Mouse (Mus musculus) adrenal gland, postnatal 4 days (tissue): ENCODE data around the gene Dchs1. TPM values are rescaled to one million over a fixed set of nuclear protein-coding genes. Genes with fewer than 3 reads are reported as not detected.

ENCODE experiments used
- DNase-seq, 2 experiments: peaks; one replicate each; pipeline ENCODE4 v3.0.0; 2021 to 2022; ENCODE audit warnings: low spot score in 2 of 2, mixed read lengths in 2 of 2
- long read RNA-seq, 2 experiments: library from polyadenylated mRNA; stranded (forward); transcript quantifications; one replicate each; pipeline ENCODE4 v2.0.0; 2021
- total RNA-seq, 2 experiments: library from RNA; stranded (reverse); gene quantifications; 2 replicates each; pipeline ENCODE4 v1.2.3; 2021

Gene Dchs1
- 10 to 100 TPM; 23.7 to 29.4 TPM for total RNA-seq
- long read RNA-seq, experiment 1, partial matches to known transcripts, result 2 of 5 reads
- long read RNA-seq, experiment 1, other reads (novel, unspliced or antisense), result 3 of 5 reads
- long read RNA-seq, experiment 2, partial matches to known transcripts, result 2 of 2 reads
- long read RNA-seq, experiment 2, other reads (novel, unspliced or antisense), result 0 of 2 reads

- DNase-seq, result no peak
Measured at GRCm38 (mm10) chr7:105787285-105788140, at the start of gene Dchs1. TSS of gene Dchs1 (minus strand) at chr7:105787654.

GRCm38 (mm10) chr7:105824281-105824680, 36.8 kb upstream of the Dchs1 start:
- no peak for DNase-seq

DNA sequence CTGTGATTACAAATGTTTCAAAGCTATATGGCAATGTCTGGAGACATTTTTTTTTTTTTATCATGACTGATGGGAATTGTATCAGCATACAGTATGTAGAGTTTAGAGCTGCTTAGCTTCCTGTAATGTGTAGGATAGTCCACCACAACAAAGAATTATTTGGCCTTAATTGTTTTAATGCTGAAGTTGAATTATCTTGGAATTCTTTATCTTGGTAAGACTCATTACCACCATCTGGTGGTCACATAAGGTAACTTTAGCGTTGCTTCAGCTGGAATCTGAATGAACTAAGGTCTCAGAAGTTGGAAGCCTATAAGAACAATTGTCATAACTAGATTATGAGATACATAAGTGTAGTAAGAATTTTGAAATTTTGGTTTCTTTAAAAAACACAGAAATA, 31.0 kb upstream of the Dchs1 start:
- no peak for DNase-seq

GRCm38 (mm10) chr7:105816736-105817135, 29.3 kb upstream of the Dchs1 start:
- no peak for DNase-seq

DNA sequence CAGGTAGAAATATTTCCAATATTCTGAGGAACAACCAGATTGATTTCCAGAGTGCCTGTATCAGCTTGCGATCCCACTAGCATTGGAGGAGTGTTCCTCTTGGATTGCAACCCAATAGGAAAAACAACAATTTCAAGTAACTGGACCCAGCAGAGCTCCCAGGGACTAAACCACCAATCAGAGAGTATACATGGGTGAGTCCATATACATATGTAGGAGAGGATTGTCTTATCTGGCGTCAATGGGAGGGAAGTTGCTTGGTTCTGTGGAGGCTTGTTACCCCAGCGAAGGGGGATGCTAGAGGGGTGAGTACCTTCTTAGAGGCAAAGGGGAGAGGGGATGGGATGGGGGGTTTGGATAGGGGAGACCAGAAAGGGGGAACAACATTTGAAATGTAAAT, 25.9 kb upstream of the Dchs1 start:
- no peak for DNase-seq

DNA sequence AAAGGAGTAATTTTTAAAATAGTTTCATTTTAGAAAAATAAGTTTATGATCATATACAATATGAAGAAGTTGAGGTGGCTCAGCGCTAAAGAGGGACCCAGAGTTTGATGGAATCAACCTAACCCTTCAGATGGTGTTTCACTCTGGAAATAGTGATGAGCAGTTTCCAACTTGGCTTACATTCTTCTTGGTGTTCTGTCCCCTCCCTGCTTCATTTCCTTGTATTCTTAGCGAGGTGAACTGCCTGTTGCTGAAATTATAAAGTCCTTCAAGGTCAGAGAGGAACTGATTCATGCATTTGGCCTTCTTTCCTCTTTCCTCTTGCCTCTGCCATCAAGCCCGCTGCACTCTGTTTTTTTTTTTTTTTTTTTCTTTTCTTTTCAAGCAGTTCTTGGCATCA, 25.1 kb upstream of the Dchs1 start:
- no peak for DNase-seq

- DNase-seq, result no peak
Measured at GRCm38 (mm10) chr7:105811516-105811915, 24.1 kb upstream of the Dchs1 start.

DNA sequence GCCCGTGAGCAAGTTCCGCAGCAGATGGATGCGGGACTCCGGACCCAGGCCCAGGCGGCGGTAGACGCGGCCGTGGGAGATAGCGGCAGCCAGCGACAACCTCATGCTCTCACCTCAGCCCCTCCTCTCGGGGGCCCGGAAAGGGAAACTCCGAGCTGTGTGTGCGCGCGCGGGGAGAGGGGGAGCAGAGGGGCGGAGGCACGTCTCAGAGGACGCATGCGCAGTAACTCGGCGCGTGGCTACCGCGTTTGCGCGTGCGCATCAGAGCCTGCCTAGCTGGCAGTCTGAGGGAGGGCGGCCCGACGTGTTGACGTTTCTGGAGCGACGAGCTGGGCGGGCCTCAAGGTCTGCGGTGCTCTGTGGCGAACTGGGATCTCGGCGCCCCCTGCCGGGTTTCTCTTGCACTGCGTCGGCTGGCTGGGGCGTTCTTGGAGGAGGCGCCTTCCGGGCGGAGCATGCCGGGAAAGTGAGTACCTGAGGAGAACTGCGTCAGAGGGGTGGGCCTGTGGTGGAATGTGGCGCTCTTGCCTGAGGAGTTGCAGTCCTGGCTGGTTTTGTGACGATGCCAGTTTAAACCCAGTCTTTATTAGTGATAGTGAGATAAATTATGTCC, 23.5 kb upstream of the Dchs1 start, which contains the start of gene Mrpl17:
Gene Mrpl17, minus strand, starts transcription at position 223 of the 613 bp plus-strand sequence.
- peak; percentile 99 for DNase-seq

- DNase-seq, result peak in 1 of 2 experiments; percentile 3
Measured at GRCm38 (mm10) chr7:105810280-105810876, 22.9 kb upstream of the Dchs1 start.

DNA sequence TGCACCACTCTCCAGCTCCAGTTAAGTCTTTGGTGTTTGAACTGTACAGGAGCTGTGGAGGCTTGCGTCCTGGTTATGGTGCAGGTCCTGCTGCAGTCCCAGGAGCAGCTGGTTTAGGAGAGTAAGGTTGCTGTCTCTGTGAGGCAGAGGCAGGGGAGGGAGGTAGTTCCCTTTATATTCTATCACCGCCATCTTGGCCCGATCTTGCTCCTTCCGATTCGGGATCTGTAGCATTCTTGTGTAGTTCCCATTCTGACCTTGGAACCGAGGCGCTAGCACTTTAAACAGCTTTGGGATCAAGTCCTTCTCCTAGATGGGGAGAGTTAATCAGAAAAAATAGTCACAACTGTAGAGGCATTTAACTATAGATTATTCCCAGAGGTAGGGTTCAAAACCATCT, 22.4 kb upstream of the Dchs1 start:
- DNase-seq, result no peak

DNA sequence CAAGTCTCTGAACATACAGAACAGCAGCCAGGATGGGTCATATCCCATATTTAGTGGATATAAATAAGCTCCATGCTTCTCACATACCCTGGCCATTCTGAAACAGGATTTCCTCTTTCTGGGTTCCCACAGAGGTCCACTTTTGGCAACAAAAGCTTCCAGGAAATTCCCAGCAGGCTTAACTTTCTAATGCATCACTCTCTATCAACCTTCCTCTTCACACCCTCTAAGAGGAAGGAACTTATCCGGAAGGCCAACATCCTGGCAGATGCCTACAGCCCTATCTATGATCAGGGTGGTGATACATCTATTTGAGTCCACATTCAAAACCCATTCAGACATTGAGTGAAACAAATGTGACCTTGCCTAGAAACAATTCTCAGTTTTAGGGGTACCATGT, 20.9 kb upstream of the Dchs1 start:
- DNase-seq, result no peak

- DNase-seq, result no peak
Measured at GRCm38 (mm10) chr7:105806716-105807115, 19.3 kb upstream of the Dchs1 start.

DNA sequence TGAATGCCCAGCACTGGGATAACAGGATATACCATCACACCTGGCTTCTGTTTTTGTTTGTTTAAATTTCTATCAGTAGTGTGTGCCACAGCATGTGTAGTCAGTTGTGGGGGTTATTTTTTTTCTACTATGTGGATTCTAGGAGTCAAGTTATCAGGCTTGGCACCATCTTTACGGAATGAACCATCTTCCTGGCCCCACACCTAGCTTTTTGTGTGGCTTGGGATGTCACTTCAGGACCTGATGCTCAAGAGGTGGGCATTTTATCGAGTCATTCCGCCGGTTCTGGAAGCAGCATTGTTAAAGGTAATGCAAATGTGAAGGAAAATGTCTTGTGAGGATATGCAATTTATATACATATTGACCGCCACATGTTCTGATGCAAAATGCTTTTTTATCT, 18.7 kb upstream of the Dchs1 start:
- DNase-seq, result no peak

GRCm38 (mm10) chr7:105803428-105803827, 16.0 kb upstream of the Dchs1 start:
- no peak for DNase-seq

GRCm38 (mm10) chr7:105802771-105803170, 15.3 kb upstream of the Dchs1 start:
- DNase-seq, result no peak

DNA sequence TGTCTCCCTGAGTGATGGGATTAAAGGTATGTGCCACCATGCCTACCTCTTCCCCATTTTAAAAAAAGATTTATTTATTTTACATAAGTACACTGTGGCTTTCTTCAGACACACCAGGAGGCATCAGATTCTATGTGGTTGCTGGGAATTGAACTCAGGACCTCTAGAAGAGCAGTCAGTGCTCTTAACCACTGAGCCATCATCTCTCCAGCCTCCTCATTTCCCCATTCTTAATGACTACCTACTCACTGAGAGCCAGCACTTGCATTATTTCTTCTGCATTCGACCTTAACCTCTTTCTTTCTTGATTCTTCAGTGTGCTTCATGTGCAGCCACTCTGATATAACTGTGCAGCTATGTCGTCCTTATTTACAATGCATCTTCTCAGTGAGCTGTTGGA, 14.9 kb upstream of the Dchs1 start:
- DNase-seq, result no peak

DNA sequence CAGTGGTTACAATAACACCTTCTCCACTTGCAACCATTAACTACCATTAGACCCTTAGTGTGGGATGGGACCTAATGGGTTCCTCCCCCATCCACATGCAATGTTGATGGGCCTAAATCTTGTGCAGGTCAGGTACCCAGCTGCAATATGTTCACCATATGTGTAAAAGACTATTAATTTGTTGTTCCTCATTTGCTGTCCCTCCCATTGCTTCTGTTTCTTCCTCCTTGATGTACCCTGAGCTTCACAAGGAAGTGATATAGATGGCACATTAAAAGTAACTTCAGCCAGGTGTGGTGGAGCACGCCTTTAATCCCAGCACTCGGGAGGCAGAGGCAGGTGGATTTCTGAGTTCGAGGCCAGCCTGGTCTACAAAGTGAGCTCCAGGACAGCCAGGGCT, 9.5 kb upstream of the Dchs1 start:
- DNase-seq, result no peak

DNA sequence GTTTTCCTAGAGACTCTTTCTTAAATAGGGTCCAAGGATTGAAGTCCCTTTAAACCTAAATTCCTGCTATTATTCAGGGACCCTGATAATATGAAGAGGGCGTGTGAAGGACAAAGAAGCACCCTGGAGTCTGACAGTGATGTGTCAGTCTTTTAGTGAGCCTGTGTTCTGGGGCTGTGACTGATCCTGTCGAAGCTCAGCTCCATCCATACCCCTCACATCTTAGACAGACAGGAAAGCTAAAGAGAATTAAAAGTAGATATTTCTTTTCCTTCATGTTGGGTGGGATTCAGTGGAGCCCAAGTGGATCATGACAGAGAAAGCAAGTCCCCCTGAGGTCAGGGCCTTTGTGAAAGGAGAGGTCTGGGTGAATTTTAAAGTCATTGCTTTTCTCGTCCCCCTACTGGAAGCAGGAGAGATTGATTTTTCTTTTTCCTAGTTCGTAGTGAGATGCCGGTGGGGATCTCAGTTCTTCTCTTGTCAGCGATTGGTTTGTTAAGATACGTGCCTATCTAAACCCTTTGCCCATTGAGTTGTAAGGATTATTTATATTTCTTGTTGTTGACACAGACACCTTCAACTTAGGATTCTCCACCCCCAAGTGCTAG, 8.4 kb upstream of the Dchs1 start:
- DNase-seq, result no peak

- no peak for DNase-seq
Measured at GRCm38 (mm10) chr7:105793701-105794100, 6.2 kb upstream of the Dchs1 start.

GRCm38 (mm10) chr7:105791147-105791546, 3.7 kb upstream of the Dchs1 start:
- DNase-seq, result no peak

DNA sequence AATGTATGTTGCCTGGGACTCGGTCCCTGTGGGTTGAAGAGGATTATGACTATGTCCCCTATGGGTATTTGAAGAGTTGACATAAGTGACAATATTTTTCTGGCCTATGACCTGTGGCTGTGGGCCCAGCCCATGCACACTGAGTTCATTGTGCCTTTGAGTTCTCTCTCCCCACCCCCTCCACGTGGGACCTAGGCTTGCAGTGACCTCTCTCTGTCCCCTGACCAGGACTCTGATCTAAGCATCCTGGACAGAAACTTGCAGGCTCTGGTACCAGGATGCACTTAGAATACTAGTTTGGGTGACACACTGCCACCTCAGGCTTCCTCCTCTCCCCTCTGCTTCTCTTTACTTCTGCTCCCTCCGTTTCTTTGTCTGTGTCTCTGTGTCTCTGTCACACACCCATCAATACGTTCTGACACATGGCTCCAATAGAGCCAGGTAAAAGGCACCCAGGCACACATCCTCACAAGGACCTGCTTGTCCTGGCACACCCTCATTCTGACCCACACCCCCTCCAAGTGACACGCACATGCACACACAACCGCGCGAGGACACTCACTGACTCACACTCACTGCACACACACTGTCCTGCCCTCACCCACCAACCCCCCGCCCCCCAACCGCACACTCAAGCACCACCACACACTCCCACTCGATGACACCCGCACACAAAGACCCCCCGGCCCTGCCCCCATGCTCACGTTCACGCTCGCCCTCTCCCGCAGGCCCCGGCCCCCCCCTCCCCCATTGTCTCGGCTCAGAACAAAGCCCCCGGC, 759 bp downstream of the Dchs1 start:
- DNase-seq, result no peak
